Mouse (Mus musculus) lung, postnatal 4 days (tissue): ENCODE measurements around the gene Spag6l.
A peak's percentile ranks its signal among the peaks of the same experiment; 100 is the strongest.
"Not testable (repeated sequence)": the region's sequence is repeated elsewhere in the genome, so short reads cannot be mapped to it uniquely, and the experiment has no call there.

Experiments
- DNase-seq, 2 experiments: peaks; one replicate each; pipeline ENCODE4 v3.0.0; 2021

The Spag6l gene

GRCm38 (mm10) chr16:16828757-16829615 lies at the start of gene Spag6l:
Gene Spag6l, minus strand, starts transcription at chr16:16829456.
- peak; percentile 31 to 50 for DNase-seq

- DNase-seq = no peak
Observed at GRCm38 (mm10) chr16:16879025-16879424, 49.8 kb upstream of the Spag6l start.

GRCm38 (mm10) chr16:16870617-16871331 lies 41.5 kb upstream of the Spag6l start, which contains the start of the genes Top3b and Vpreb1:
Gene Top3b, plus strand, starts transcription at chr16:16870736.
Gene Vpreb1, minus strand, starts transcription at chr16:16870843.
- DNase-seq = peak; percentile 94 to 96

- DNase-seq = no peak
Observed at GRCm38 (mm10) chr16:16870241-16870616, 41.0 kb upstream of the Spag6l start.

- DNase-seq = peak; percentile 58 to 77
Observed at GRCm38 (mm10) chr16:16865696-16866561, 36.7 kb upstream of the Spag6l start.

- DNase-seq = no peak
Observed at GRCm38 (mm10) chr16:16865217-16865616, 36.0 kb upstream of the Spag6l start.

GRCm38 (mm10) chr16:16863978-16864377 lies 34.7 kb upstream of the Spag6l start, which contains the start of gene Igll1:
Gene Igll1, minus strand, starts transcription at chr16:16863985.
- no peak for DNase-seq

GRCm38 (mm10) chr16:16862288-16862687 lies 33.0 kb upstream of the Spag6l start:
- no peak for DNase-seq

- DNase-seq = no peak
Observed at GRCm38 (mm10) chr16:16856731-16857476, 27.6 kb upstream of the Spag6l start.

GRCm38 (mm10) chr16:16856054-16856453 lies 26.8 kb upstream of the Spag6l start:
- DNase-seq = not testable (repeated sequence)

- DNase-seq = no peak
Observed at GRCm38 (mm10) chr16:16855541-16855940, 26.3 kb upstream of the Spag6l start.

- DNase-seq = peak; percentile 38 to 77
Observed at GRCm38 (mm10) chr16:16854836-16855235, 25.6 kb upstream of the Spag6l start.

- no peak for DNase-seq
Observed at GRCm38 (mm10) chr16:16852411-16852810, 23.2 kb upstream of the Spag6l start.

GRCm38 (mm10) chr16:16849196-16849595 lies 19.9 kb upstream of the Spag6l start:
- DNase-seq = no peak

GRCm38 (mm10) chr16:16829671-16830070 lies 415 bp upstream of the Spag6l start:
- no peak for DNase-seq

- no peak for DNase-seq
Observed at GRCm38 (mm10) chr16:16826223-16826622, 3.0 kb downstream of the Spag6l start.

- no peak for DNase-seq
Observed at GRCm38 (mm10) chr16:16825476-16825875, 3.8 kb downstream of the Spag6l start.

- no peak for DNase-seq
Observed at GRCm38 (mm10) chr16:16806325-16806724, 22.9 kb downstream of the Spag6l start.
